ENCODE assay signal across 23 mouse cellular contexts in genomic region chr16:15251686-15252085, GRCm38 (mm10).
DNase-seq lines count a peak whose midpoint lies in the region; ATAC-seq and TF ChIP-seq lines count a peak whose summit lies in the region.
"Had no signal": no experiment of that assay in that cellular context is flagged by ENCODE, and none has a peak within 500 bp of the region (broad histone marks: within the 10 kb centered on the region; RNA-seq: fewer than 3 reads in every experiment).

No protein-coding gene starts in this region.

- no peaks in the 10 kb centered on the region for H3K9me3 ChIP-seq in intestine, embryonic 15.5 days
- no peaks in the 10 kb centered on the region for H3K9me3 ChIP-seq in intestine, postnatal 0 days (ENCODE audit: control insufficient read depth)
- H3K9me3 ChIP-seq in lung, embryonic 14.5 days (ENCODE audit: low read depth, low read length): no peaks in the 10 kb centered on the region
- no peaks in the 10 kb centered on the region for H3K9me3 ChIP-seq in stomach, postnatal 0 days (ENCODE audit: control insufficient read depth, low read length)
- H3K9me3 ChIP-seq: forebrain, embryonic 12.5 days; heart, embryonic 15.5 days; hindbrain, embryonic 13.5 days; liver, embryonic 12.5 days; midbrain, embryonic 10.5 days; neural tube, embryonic 15.5 days; stomach, embryonic 15.5 days had no signal

- TF ChIP-seq POLR2A in embryonic fibroblast, embryonic 13.5 days (IDR thresholded peaks at IDR 0.05; ENCODE audit: low read depth, low read length): no peak

- no peaks in the 10 kb centered on the region for H3K27me3 ChIP-seq in intestine, embryonic 15.5 days (replicated peaks)
- no peaks in the 10 kb centered on the region for H3K27me3 ChIP-seq in intestine, postnatal 0 days (replicated peaks; ENCODE audit: control insufficient read depth, insufficient read depth, low read length)
- H3K27me3 ChIP-seq in lung, embryonic 14.5 days (ENCODE audit: insufficient read depth, low read length): no peaks in the 10 kb centered on the region
- no peaks in the 10 kb centered on the region for H3K27me3 ChIP-seq in stomach, postnatal 0 days (ENCODE audit: control insufficient read depth, insufficient read depth, low read length)
- H3K27me3 ChIP-seq: forebrain, embryonic 12.5 days; heart, embryonic 15.5 days; hindbrain, embryonic 13.5 days; liver, embryonic 12.5 days; neural tube, embryonic 15.5 days; stomach, embryonic 15.5 days had no signal

- DNase-seq in lung, embryonic 14.5 days: peak; percentile 23
- DNase-seq in lung, postnatal 25 days (ENCODE audit: low spot score): no peak
- DNase-seq in Muller cell, postnatal 12 days (ENCODE audit: inconsistent ontology term): peak; percentile 61
- DNase-seq in stomach, postnatal 0 days (ENCODE audit: low spot score): no peak
- DNase-seq: adrenal gland, postnatal 10 days; cerebellum, adult 2 months; gastrocnemius, postnatal 25 days; heart, postnatal 36 days; kidney, postnatal 10 days; lung, adult 2 months; thymus, adult 2 months had no signal

- no peak for TF ChIP-seq EP300 in stomach, postnatal 0 days (optimal IDR thresholded peaks at IDR 0.05)

- 0 out of 2 replicates have a peak, but pooled peaks cover 2% of the 10 kb centered on the region for H3K4me1 ChIP-seq in intestine, embryonic 15.5 days (replicated peaks)
- H3K4me1 ChIP-seq in intestine, postnatal 0 days (replicated peaks; ENCODE audit: control insufficient read depth, insufficient read depth, low read length): no peaks in the 10 kb centered on the region
- no peaks in the 10 kb centered on the region; the same call in 1 of the 2 replicates for H3K4me1 ChIP-seq in lung, embryonic 14.5 days (ENCODE audit: insufficient read depth)
- peaks cover 14% of the 10 kb centered on the region for H3K4me1 ChIP-seq in embryonic fibroblast, embryonic 13.5 days (ENCODE audit: control insufficient read depth, insufficient read depth, low read length)
- no peaks in the 10 kb centered on the region for H3K4me1 ChIP-seq in stomach, postnatal 0 days (replicated peaks; ENCODE audit: control insufficient read depth, insufficient read depth)
- H3K4me1 ChIP-seq: forebrain, embryonic 12.5 days; heart, embryonic 15.5 days; hindbrain, embryonic 13.5 days; liver, embryonic 12.5 days; midbrain, embryonic 10.5 days; neural tube, embryonic 15.5 days had no signal

- WGBS in intestine, embryonic 15.5 days: 50% methylated on average over 2 of the region's 2 CpGs
- WGBS in intestine, postnatal 0 days: 56% methylated on average over 2 of the region's 2 CpGs
- 50% methylated on average over 2 of the region's 2 CpGs for WGBS in lung, embryonic 14.5 days
- 33% methylated on average over 2 of the region's 2 CpGs for WGBS in stomach, postnatal 0 days

- no peaks in the 10 kb centered on the region for H3K36me3 ChIP-seq in intestine, embryonic 15.5 days
- no peaks in the 10 kb centered on the region for H3K36me3 ChIP-seq in intestine, postnatal 0 days (ENCODE audit: control insufficient read depth, insufficient read depth)
- H3K36me3 ChIP-seq in lung, embryonic 14.5 days (ENCODE audit: insufficient read depth): no peaks in the 10 kb centered on the region
- H3K36me3 ChIP-seq in stomach, postnatal 0 days (ENCODE audit: control insufficient read depth, insufficient read depth, low read length): no peaks in the 10 kb centered on the region
- H3K36me3 ChIP-seq: forebrain, embryonic 12.5 days; heart, embryonic 15.5 days; hindbrain, embryonic 13.5 days; liver, embryonic 12.5 days; midbrain, embryonic 10.5 days; neural tube, embryonic 15.5 days; stomach, embryonic 15.5 days had no signal

- H3K4me2 ChIP-seq in intestine, embryonic 15.5 days (replicated peaks): no peak overlapping the region
- H3K4me2 ChIP-seq in intestine, postnatal 0 days (replicated peaks; ENCODE audit: low read depth): no peak overlapping the region
- no peak overlapping the region for H3K4me2 ChIP-seq in lung, embryonic 14.5 days
- no peak overlapping the region for H3K4me2 ChIP-seq in stomach, postnatal 0 days (replicated peaks; ENCODE audit: low read depth)
- H3K4me2 ChIP-seq: forebrain, embryonic 12.5 days; heart, embryonic 15.5 days; hindbrain, embryonic 13.5 days; liver, embryonic 12.5 days; neural tube, embryonic 15.5 days; stomach, embryonic 15.5 days had no signal

- no peak overlapping the region for H3K4me3 ChIP-seq in intestine, embryonic 15.5 days (replicated peaks)
- no peak overlapping the region for H3K4me3 ChIP-seq in intestine, postnatal 0 days (ENCODE audit: low read depth, low read length)
- no peak overlapping the region for H3K4me3 ChIP-seq in lung, embryonic 14.5 days (ENCODE audit: low read depth, low read length)
- no peak overlapping the region for H3K4me3 ChIP-seq in embryonic fibroblast, embryonic 13.5 days (ENCODE audit: insufficient read depth, low read length)
- H3K4me3 ChIP-seq in stomach, postnatal 0 days (ENCODE audit: low read depth, low read length): no peak overlapping the region
- H3K4me3 ChIP-seq: erythroblast, embryonic 14.5 days; forebrain, embryonic 12.5 days; heart, embryonic 15.5 days; hindbrain, embryonic 13.5 days; liver, embryonic 12.5 days; midbrain, embryonic 10.5 days; neural tube, embryonic 15.5 days; stomach, embryonic 15.5 days had no signal

- TF ChIP-seq CTCF in intestine, postnatal 0 days (IDR thresholded peaks at IDR 0.05; ENCODE audit: low read depth): no peak
- no peak for TF ChIP-seq CTCF in lung, embryonic 14.5 days (IDR thresholded peaks at IDR 0.05; ENCODE audit: low read depth)
- TF ChIP-seq CTCF in embryonic fibroblast, embryonic 13.5 days (IDR thresholded peaks at IDR 0.05; ENCODE audit: borderline replicate concordance, insufficient read depth, low read length): no peak
- no peak for TF ChIP-seq CTCF in stomach, postnatal 0 days (IDR thresholded peaks at IDR 0.05; ENCODE audit: low read depth)

- ATAC-seq in intestine, embryonic 15.5 days: peak; percentile 62; the same call in 1 of the 2 replicates
- no peak for ATAC-seq in intestine, postnatal 0 days
- ATAC-seq in lung, embryonic 14.5 days (ENCODE audit: insufficient read depth): 0 out of 2 replicates have a peak, but pooled peaks have one; percentile 73
- no peak for ATAC-seq in stomach, postnatal 0 days (ENCODE audit: low FRiP score, low TSS enrichment)
- ATAC-seq: liver, embryonic 12.5 days; midbrain, embryonic 16.5 days had no signal

- no peak overlapping the region for H3K27ac ChIP-seq in intestine, embryonic 15.5 days
- H3K27ac ChIP-seq in intestine, postnatal 0 days (ENCODE audit: low read depth, low read length): no peak overlapping the region
- no peak overlapping the region for H3K27ac ChIP-seq in lung, embryonic 14.5 days (ENCODE audit: low read depth)
- peak overlapping the region; percentile 100 for H3K27ac ChIP-seq in embryonic fibroblast, embryonic 13.5 days (ENCODE audit: insufficient read depth, low read length)
- H3K27ac ChIP-seq in stomach, postnatal 0 days (replicated peaks): no peak overlapping the region
- H3K27ac ChIP-seq: forebrain, embryonic 12.5 days; heart, embryonic 15.5 days; hindbrain, embryonic 13.5 days; liver, embryonic 12.5 days; midbrain, embryonic 10.5 days; neural tube, embryonic 15.5 days had no signal

- H3K9ac ChIP-seq in intestine, embryonic 15.5 days: no peak overlapping the region
- H3K9ac ChIP-seq in intestine, postnatal 0 days (ENCODE audit: low read depth, low read length): no peak overlapping the region
- H3K9ac ChIP-seq in lung, embryonic 14.5 days: no peak overlapping the region
- H3K9ac ChIP-seq in stomach, postnatal 0 days (ENCODE audit: low read length): no peak overlapping the region
- H3K9ac ChIP-seq: forebrain, embryonic 12.5 days; heart, embryonic 15.5 days; hindbrain, embryonic 13.5 days; liver, embryonic 12.5 days; neural tube, embryonic 15.5 days; stomach, embryonic 15.5 days had no signal

Comparison
In these comparisons a context has a peak if more than half of its experiments do, and no peak if none do; other contexts are left out.
1. ATAC-seq: peak in intestine, embryonic 15.5 days (single experiment) and lung, embryonic 14.5 days (single experiment); none in intestine, postnatal 0 days (single experiment) and stomach, postnatal 0 days (single experiment).
2. DNase-seq: peak in lung, embryonic 14.5 days (single experiment) and Muller cell, postnatal 12 days (single experiment); none in lung, postnatal 25 days (single experiment) and stomach, postnatal 0 days (single experiment).